Mouse (Mus musculus) B cell, adult (primary cell): Measurements from ENCODE around the gene Vmn1r80. TPM values are rescaled to one million over a fixed set of nuclear protein-coding genes. Genes with fewer than 3 reads are reported as not detected.

Experiments used
- total RNA-seq: library from RNA; stranded (reverse); gene quantifications from 4 replicates; pipeline ENCODE4 v1.2.4, GENCODE M21; 2023; ENCODE audit not compliant: inconsistent age

Vmn1r80 gene
- not detected in 4 replicates for total RNA-seq

GRCm38 (mm10) chr7:12188986-12189385, at the start of gene Vmn1r80:
Gene Vmn1r80 (plus strand): TSS chr7:12189286.

GRCm38 (mm10) chr7:12149957-12150356, 39.1 kb upstream of the Vmn1r80 start, which contains the start of gene Vmn1r78:
Gene Vmn1r78 (plus strand): TSS chr7:12150257.

GRCm38 (mm10) chr7:12170979-12171378, 18.1 kb upstream of the Vmn1r80 start, which contains the start of gene Vmn1r79:
Gene Vmn1r79 (plus strand): TSS chr7:12171279.

Other genes with a start within 250 kb of the Vmn1r80 start
- gene Vmn1r77, start 152.5 kb upstream of the Vmn1r80 start, total RNA-seq: not detected in 4 replicates
- not detected in 4 replicates for gene Vmn1r78, start 39.0 kb upstream of the Vmn1r80 start, total RNA-seq
- gene Vmn1r79, start 18.0 kb upstream of the Vmn1r80 start, total RNA-seq: not detected in 4 replicates
- not detected in 4 replicates for gene Vmn1r81, start 79.0 kb downstream of the Vmn1r80 start, total RNA-seq
- gene Vmn1r82, start 111.1 kb downstream of the Vmn1r80 start, total RNA-seq: not detected in 4 replicates
- not detected in 4 replicates for gene Vmn1r83, start 140.2 kb downstream of the Vmn1r80 start, total RNA-seq
- gene Vmn1r84, start 180.0 kb downstream of the Vmn1r80 start, total RNA-seq: not detected in 4 replicates
- gene Zfp551, start 233.5 kb downstream of the Vmn1r80 start, total RNA-seq: 1.5 to 2.9 TPM (median 2.3 TPM) in 4 replicates